Mouse (Mus musculus) heart, adult 2 months (tissue): ENCODE data around the gene Gale.

ENCODE experiments used
- CTCF ChIP-seq: fragments of 200-600 bp; IDR thresholded peaks from 2 replicates; pipeline ENCODE4 v1.8.1; 2022; ENCODE audit warnings: antibody characterized with exemption, mild to moderate bottlenecking, moderate library complexity
- POLR2A ChIP-seq: fragments of 200-500 bp; IDR thresholded peaks from 2 replicates; pipeline ENCODE4 v1.6.1; 2011; ENCODE audit warnings: mild to moderate bottlenecking, low read depth, low read length, control low read depth; ENCODE audit not compliant: insufficient read depth

- no peak for TF ChIP-seq POLR2A
- no peak for TF ChIP-seq CTCF
Observed at GRCm38 (mm10) chr4:135955886-135956285, 7.6 kb upstream of the Gale start.
